Mouse (Mus musculus): ENCODE measurements at regions not wholly inside any gene's neighbourhood (a gene's known extent, or its start where the extent isn't known, plus 50 kb on each side); places are given as distances from the start of the nearest gene placed in this dataset.

- no peak overlapping the region for H3K4me2 ChIP-seq (replicated peaks; ENCODE audit: low read depth, low read length)
- H3K9ac ChIP-seq (replicated peaks; ENCODE audit: low read depth) = no peak overlapping the region
- no peaks in the 10 kb centered on the region for H3K36me3 ChIP-seq (ENCODE audit: insufficient read depth, low read length)
- H3K4me3 ChIP-seq (ENCODE audit: low read depth, low read length) = no peak overlapping the region
- no peak overlapping the region for H3K27ac ChIP-seq (ENCODE audit: low read length)
- H3K4me1 ChIP-seq (ENCODE audit: insufficient read depth, low read depth, low read length) = no peaks in the 10 kb centered on the region
- WGBS = 75% methylated on average over 2 of the region's 2 CpGs
- no peak for TF ChIP-seq EP300 (IDR thresholded peaks at IDR 0.05)
- TF ChIP-seq CTCF (IDR thresholded peaks at IDR 0.05) = no peak
- no peaks in the 10 kb centered on the region for H3K27me3 ChIP-seq (replicated peaks; ENCODE audit: insufficient read depth, low read length)
- H3K9me3 ChIP-seq (ENCODE audit: low read length) = no peaks in the 10 kb centered on the region
- DNase-seq (ENCODE audit: low spot score) = no peak
- no peak for ATAC-seq
Observed at GRCm38 (mm10) chr3:117520461-117520860, 54.2 kb upstream of the Plppr5 start.

GRCm38 (mm10) chr3:117508090-117508489, 66.5 kb upstream of the Plppr5 start:
- no peak for DNase-seq (ENCODE audit: low spot score)
- no peak for TF ChIP-seq CTCF (IDR thresholded peaks at IDR 0.05)
- no peak for TF ChIP-seq EP300 (IDR thresholded peaks at IDR 0.05)
- Histone ChIP-seq H3K36me3 (ENCODE audit: insufficient read depth, low read length) (no peaks in the 10 kb centered on the region), H3K4me2 (replicated peaks; ENCODE audit: low read depth, low read length) (no peak overlapping the region), H3K9ac (replicated peaks; ENCODE audit: low read depth) (no peak overlapping the region), H3K4me1 (ENCODE audit: insufficient read depth, low read depth, low read length) (no peaks in the 10 kb centered on the region), H3K27me3 (replicated peaks; ENCODE audit: insufficient read depth, low read length) (no peaks in the 10 kb centered on the region), H3K27ac (ENCODE audit: low read length) (no peak overlapping the region), H3K9me3 (ENCODE audit: low read length) (no peaks in the 10 kb centered on the region), H3K4me3 (ENCODE audit: low read depth, low read length) (no peak overlapping the region)
- no peak for ATAC-seq

DNA sequence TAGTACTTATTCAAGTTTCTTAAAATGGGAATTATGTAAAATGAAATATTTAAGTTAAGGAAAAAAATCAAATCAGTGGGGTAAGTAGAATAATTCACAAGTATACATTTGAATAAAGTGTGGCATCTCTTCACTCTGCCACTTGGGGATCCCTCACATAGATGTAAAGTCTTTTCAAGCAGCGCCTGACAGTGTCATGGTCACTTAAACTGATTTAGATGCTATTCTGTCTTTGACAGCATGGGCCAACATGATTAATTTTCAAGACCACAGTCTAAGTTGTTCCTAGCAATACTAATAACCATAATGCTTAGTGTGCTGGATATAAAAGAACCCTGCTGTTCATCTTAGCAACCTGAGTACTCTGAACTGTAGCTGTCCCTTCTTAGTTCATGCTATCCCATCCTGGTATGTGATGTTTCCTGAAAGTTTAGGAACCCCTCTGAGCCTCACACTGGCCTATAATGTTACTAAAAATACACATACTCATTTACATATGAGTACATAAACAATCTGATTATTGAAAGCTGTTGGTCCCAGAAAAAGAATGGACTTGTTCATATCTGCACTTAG, 68.4 kb upstream of the Plppr5 start:
- H3K4me2 ChIP-seq (replicated peaks; ENCODE audit: low read depth, low read length) = no peak overlapping the region
- no peaks in the 10 kb centered on the region for H3K36me3 ChIP-seq (ENCODE audit: insufficient read depth, low read length)
- no peak overlapping the region for H3K9ac ChIP-seq (replicated peaks; ENCODE audit: low read depth)
- WGBS = 78% methylated on average over 1 of the region's 1 CpGs
- no peak overlapping the region for H3K4me3 ChIP-seq (ENCODE audit: low read depth, low read length)
- no peak overlapping the region for H3K27ac ChIP-seq (ENCODE audit: low read length)
- no peaks in the 10 kb centered on the region for H3K27me3 ChIP-seq (replicated peaks; ENCODE audit: insufficient read depth, low read length)
- DNase-seq (ENCODE audit: low spot score) (no peak), ATAC-seq (no peak)
- H3K4me1 ChIP-seq (ENCODE audit: insufficient read depth, low read depth, low read length) = no peaks in the 10 kb centered on the region
- H3K9me3 ChIP-seq (ENCODE audit: low read length) = no peaks in the 10 kb centered on the region
- TF ChIP-seq EP300 (IDR thresholded peaks at IDR 0.05) (no peak), CTCF (IDR thresholded peaks at IDR 0.05) (no peak)

- WGBS = 56% methylated on average over 5 of the region's 5 CpGs
- H3K27me3 ChIP-seq (replicated peaks; ENCODE audit: insufficient read depth, low read length) = no peaks in the 10 kb centered on the region
- H3K36me3 ChIP-seq (ENCODE audit: insufficient read depth, low read length) = no peaks in the 10 kb centered on the region
- H3K4me2 ChIP-seq (replicated peaks; ENCODE audit: low read depth, low read length) = no peak overlapping the region
- no peaks in the 10 kb centered on the region for H3K4me1 ChIP-seq (ENCODE audit: insufficient read depth, low read depth, low read length)
- ATAC-seq (no peak), DNase-seq (ENCODE audit: low spot score) (no peak)
- H3K4me3 ChIP-seq (ENCODE audit: low read depth, low read length) = no peak overlapping the region
- H3K9ac ChIP-seq (replicated peaks; ENCODE audit: low read depth) = no peak overlapping the region
- no peaks in the 10 kb centered on the region for H3K9me3 ChIP-seq (ENCODE audit: low read length)
- no peak overlapping the region for H3K27ac ChIP-seq (ENCODE audit: low read length)
- TF ChIP-seq CTCF (IDR thresholded peaks at IDR 0.05) (no peak), EP300 (IDR thresholded peaks at IDR 0.05) (no peak)
Observed at GRCm38 (mm10) chr3:117501107-117501506, 73.5 kb upstream of the Plppr5 start.

DNA sequence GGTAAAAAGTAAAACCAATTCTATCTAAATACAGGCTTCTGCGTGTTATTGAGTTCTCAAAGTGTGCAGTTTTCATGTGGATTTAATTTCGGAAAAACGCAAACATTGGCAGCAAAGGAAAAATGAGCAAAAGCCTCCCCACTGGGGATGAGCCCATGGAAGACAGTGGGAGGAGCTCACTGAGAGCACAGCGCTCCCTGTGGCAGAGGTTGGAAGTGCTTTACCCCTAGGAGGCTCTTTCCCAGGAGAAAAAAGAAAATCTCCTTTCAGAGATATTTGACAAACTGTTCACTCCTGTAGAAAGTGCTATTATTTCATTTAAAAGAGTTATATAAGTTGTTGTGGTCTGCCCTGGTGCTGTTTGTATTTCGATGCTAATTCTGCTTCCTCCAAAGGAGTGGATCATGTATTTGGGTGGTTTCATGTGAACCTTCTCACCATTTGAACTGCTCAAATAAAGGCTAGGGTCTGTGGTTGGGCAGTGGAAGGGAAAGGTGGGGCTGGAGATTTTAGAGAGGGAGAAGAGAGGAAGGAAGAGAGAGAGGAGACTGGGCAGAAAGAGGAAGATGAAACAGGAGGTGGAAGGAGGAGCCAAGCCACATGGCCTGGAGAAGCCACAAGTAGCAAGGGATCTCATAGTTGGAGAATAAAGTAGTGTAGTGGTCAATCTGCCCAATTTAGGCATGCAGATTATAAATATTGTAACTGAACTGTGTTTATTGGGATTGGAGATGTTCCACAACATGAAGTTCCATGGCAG, 76.3 kb upstream of the Plppr5 start:
- H3K27me3 ChIP-seq (replicated peaks; ENCODE audit: insufficient read depth, low read length) = no peaks in the 10 kb centered on the region
- H3K4me2 ChIP-seq (replicated peaks; ENCODE audit: low read depth, low read length) = no peak overlapping the region
- H3K27ac ChIP-seq (ENCODE audit: low read length) = no peak overlapping the region
- no peak overlapping the region for H3K4me3 ChIP-seq (ENCODE audit: low read depth, low read length)
- ATAC-seq = no peak
- TF ChIP-seq CTCF (IDR thresholded peaks at IDR 0.05) (peak; percentile 22; the same call in 1 of the 2 replicates), EP300 (IDR thresholded peaks at IDR 0.05) (no peak)
- DNase-seq (ENCODE audit: low spot score) = no peak
- no peaks in the 10 kb centered on the region for H3K9me3 ChIP-seq (ENCODE audit: low read length)
- no peaks in the 10 kb centered on the region for H3K36me3 ChIP-seq (ENCODE audit: insufficient read depth, low read length)
- WGBS = 82% methylated on average over 5 of the region's 5 CpGs
- no peak overlapping the region for H3K9ac ChIP-seq (replicated peaks; ENCODE audit: low read depth)
- H3K4me1 ChIP-seq (ENCODE audit: insufficient read depth, low read depth, low read length) = no peaks in the 10 kb centered on the region

DNA sequence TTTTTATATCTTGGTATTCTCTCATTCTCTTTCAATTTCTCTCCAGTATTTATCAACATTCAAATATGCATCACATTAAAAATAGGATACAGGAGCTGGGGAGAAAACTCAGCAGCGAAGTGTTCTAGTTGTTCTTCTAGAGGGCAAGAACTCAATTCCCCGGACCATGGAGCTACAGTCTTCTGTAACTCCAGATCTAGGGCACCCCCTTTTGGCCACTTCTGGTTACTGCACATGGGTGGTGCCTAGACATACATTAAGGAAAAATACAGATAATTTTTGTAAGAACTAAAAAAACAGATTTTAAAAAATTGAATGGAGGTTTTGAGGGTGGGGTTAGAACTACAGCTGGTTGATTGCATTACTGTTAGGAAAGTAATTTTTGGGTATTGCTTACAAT, 80.5 kb upstream of the Plppr5 start:
- Histone ChIP-seq H3K36me3 (ENCODE audit: insufficient read depth, low read length) (no peaks in the 10 kb centered on the region), H3K9ac (replicated peaks; ENCODE audit: low read depth) (no peak overlapping the region), H3K27me3 (replicated peaks; ENCODE audit: insufficient read depth, low read length) (no peaks in the 10 kb centered on the region), H3K4me1 (ENCODE audit: insufficient read depth, low read depth, low read length) (no peaks in the 10 kb centered on the region), H3K9me3 (ENCODE audit: low read length) (no peaks in the 10 kb centered on the region), H3K4me2 (replicated peaks; ENCODE audit: low read depth, low read length) (no peak overlapping the region), H3K4me3 (ENCODE audit: low read depth, low read length) (no peak overlapping the region), H3K27ac (ENCODE audit: low read length) (no peak overlapping the region)
- DNase-seq (ENCODE audit: low spot score) (peak; percentile 22), ATAC-seq (no peak)
- TF ChIP-seq EP300 (IDR thresholded peaks at IDR 0.05) (no peak), CTCF (IDR thresholded peaks at IDR 0.05) (peak; percentile 57)
- 41% methylated on average over 2 of the region's 2 CpGs for WGBS
